Mouse (Mus musculus): ENCODE data around the gene Nrsn2. TPM values are rescaled to one million over a fixed set of nuclear protein-coding genes. Genes with fewer than 3 reads are reported as not detected.
"Not testable (repeated sequence)": the region's sequence is repeated elsewhere in the genome, so short reads cannot be mapped to it uniquely, and the experiment has no call there.

The Nrsn2 gene
- polyA plus RNA-seq, 1 experiment, result 33.1 TPM

DNA sequence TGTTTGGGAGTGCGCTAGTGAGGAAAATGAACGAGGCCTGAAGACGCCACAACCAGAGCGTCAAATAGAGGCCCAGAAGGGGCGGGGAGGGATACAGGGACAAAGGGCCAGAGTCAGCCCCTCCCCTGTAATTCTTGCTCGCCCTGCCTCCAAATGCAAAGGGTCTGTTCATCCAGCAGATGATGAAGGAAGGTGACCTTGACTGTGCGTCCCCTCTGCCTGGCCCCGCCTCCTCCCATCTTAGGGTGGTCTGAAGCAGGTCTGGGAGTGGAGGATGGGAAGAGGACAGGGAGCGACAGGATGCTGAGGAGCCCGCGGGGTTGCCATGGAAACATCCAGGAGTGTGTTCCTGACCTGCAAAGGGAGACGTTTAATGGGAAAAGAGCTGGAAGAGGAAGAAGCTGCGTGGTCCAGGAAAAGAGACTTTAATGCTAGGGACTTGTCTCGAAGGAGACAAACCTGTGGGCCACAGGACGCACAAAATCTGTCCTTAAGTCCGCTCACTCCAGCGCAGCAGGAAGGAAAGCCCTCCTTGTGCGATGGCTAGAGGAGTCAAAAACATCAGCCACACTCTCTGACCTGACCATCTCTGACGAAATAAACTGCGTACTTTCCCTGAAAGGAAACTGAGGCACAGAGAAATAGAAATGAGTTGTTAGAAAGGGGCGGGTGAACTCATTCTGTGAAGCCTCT is 640 bp downstream of the Nrsn2 start:
- TF ChIP-seq POLR2A (IDR thresholded peaks at IDR 0.05; ENCODE audit: borderline replicate concordance, extremely low read depth, insufficient read depth, insufficient read length, poor library complexity, severe bottlenecking) (no peak), CTCF (IDR thresholded peaks at IDR 0.05; ENCODE audit: borderline replicate concordance, extremely low read depth, insufficient read depth, insufficient read length) (no peak)
- peak; percentile 95 for DNase-seq (ENCODE audit: low read depth)

DNA sequence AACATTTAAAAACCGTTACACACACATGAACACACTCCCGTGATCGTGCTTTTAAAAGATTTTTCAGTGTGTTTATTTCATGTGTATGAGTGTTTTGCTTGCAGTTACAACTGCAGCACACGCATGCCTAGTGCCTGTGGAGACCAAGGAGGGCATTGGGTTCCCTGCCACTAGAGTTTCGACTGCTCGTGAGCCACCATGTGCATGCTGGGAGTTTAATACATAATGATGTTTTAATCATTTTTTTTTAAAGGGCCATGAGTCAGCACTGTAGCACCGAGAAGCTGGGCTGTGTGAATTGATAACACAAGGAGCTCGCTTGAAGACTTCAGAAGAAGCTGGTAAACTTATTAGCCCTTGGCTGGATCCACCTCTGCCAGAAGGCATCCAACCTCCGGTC is 2.9 kb downstream of the Nrsn2 start:
- TF ChIP-seq POLR2A (IDR thresholded peaks at IDR 0.05; ENCODE audit: borderline replicate concordance, extremely low read depth, insufficient read depth, insufficient read length, poor library complexity, severe bottlenecking), result no peak
- no peak for TF ChIP-seq CTCF (IDR thresholded peaks at IDR 0.05; ENCODE audit: borderline replicate concordance, extremely low read depth, insufficient read depth, insufficient read length)
- DNase-seq (ENCODE audit: low read depth), result no peak

DNA sequence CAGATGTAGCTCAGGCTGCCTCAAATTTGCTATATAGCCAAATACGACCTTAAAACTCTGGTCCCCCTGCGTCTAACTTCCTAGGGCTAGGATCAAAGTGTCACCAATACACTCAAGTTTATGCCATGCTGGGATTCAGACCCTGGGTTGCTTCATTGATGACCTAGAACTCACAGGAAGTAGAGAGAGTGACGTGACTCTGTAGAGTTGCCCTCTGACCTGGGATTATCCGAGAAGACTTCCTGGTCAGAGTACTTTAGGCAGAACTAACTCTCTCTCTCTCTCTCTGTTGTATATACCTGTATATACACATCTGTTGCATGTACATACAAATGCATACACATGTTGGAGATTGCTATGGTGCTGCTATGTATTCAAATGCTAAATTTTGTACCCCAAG is 3.8 kb downstream of the Nrsn2 start:
- no peak for TF ChIP-seq POLR2A (IDR thresholded peaks at IDR 0.05; ENCODE audit: borderline replicate concordance, extremely low read depth, insufficient read depth, insufficient read length, poor library complexity, severe bottlenecking)
- no peak for TF ChIP-seq CTCF (IDR thresholded peaks at IDR 0.05; ENCODE audit: borderline replicate concordance, extremely low read depth, insufficient read depth, insufficient read length)
- no peak for DNase-seq (ENCODE audit: low read depth)

DNA sequence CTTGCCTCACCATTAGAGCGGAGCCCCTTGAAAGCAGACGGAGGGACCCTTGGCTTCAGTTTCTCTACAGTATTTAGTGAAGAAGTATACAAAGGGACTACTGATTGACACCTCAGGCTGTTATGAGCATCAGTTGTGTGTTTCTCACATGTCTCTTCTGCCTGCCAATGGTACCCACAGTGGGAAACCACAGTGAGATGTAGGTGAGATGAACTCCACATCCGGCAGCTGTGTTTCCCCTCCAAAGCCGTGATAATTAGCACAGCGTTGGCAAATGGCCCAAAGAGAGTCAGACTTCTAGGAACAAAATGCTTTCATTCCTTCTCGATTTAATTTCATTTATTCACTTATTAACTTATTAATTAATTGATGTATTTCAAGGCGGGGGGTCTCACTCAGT is 4.3 kb downstream of the Nrsn2 start:
- peak; percentile 77 for DNase-seq (ENCODE audit: low read depth)
- TF ChIP-seq CTCF (IDR thresholded peaks at IDR 0.05; ENCODE audit: borderline replicate concordance, extremely low read depth, insufficient read depth, insufficient read length) (no peak), POLR2A (IDR thresholded peaks at IDR 0.05; ENCODE audit: borderline replicate concordance, extremely low read depth, insufficient read depth, insufficient read length, poor library complexity, severe bottlenecking) (no peak)

DNA sequence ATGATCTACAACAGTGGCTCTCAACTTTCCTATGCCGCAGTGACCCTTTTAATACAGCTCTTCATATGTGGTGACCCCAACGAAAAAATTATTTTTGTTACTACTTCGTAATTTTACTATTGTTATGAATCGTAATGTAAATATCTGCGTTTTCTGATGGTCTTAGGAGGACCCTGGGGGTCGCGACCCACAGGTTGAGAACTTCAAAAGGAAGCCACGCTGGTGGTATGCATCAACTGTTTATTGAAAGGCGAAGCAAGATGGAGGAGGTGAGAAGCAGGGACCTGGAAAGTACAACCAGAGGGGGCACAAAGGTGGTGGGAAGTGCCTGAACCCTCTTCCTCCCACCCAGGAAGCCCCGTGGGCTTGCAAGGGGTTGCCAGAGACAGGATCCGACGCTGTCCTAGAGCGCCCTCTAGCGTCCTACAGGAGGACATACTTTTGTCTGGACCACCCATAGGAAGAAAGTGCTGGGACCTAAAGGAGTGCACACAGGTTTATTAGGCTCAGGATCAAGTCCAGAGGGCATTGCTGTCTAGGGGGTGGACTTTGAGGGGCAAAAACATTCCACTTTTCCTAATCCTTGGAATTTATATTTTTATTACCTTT is 7.8 kb downstream of the Nrsn2 start:
- no peak for TF ChIP-seq POLR2A (IDR thresholded peaks at IDR 0.05; ENCODE audit: borderline replicate concordance, extremely low read depth, insufficient read depth, insufficient read length, poor library complexity, severe bottlenecking)
- peak; percentile 86 for TF ChIP-seq CTCF (IDR thresholded peaks at IDR 0.05; ENCODE audit: borderline replicate concordance, extremely low read depth, insufficient read depth, insufficient read length)
- DNase-seq (ENCODE audit: low read depth), result peak; percentile 87

DNA sequence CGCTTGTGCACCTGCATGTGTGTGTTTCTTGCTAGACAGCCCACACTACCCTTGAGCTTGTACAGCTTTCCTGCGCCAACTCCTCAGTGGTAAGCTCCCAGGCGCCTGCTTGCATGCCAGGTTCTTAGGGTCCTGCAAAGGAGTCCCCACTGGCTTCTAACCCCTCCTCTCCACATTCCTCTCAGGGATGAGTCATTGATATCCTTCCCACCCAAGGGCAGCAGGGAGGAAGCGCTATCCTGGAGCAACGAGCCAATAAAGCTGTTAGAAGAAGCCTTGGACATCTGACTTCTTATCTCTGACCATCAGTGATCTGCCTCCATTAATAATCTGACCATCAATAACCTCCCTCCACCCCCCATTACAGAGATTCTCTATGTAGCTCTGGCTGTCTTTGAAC is 8.5 kb downstream of the Nrsn2 start:
- TF ChIP-seq CTCF (IDR thresholded peaks at IDR 0.05; ENCODE audit: borderline replicate concordance, extremely low read depth, insufficient read depth, insufficient read length) (no peak), POLR2A (IDR thresholded peaks at IDR 0.05; ENCODE audit: borderline replicate concordance, extremely low read depth, insufficient read depth, insufficient read length, poor library complexity, severe bottlenecking) (no peak)
- no peak for DNase-seq (ENCODE audit: low read depth)

DNA sequence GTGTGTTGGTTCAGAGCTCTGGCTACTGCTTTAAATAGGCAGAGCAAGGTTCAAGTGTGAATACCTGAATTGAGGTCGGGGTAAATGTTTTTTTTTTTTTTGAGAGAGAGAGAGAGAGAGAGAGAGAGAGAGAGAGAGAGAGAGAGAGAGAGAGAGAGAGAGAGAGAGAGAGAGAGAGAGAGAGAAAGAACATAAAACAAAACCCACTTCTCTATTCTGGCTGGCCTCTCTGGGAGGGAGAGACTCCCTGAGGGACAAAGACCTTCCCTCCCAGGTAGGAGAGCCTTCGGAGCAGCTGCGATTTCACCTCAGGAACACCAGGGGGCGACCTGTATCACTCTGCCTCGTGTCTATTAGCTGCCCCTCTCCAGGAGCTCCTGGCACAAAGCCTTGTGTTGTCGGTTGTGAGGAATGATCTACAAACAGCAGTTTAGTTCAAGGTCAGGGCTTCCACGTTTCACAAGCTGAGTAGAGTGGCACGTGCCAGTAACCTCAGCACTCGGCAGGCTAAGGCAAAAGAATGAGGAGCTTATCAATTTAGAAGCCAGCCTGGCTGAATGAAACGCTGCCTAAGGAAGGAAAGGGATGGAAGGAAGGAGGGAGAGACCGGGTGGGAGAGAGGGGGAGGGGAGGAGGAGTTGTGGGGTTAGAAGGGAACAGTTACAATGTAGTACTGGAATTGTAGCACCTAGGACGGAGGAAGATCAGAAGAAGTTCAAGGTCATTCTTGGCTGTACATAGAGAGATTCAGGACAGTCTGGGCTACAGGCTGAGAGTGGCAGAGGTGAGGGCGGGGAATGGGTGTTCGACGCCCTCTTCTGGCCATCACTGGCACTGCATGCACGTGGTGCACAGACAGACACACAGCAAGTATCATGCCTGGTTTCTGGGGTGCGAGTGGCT is 12.9 kb downstream of the Nrsn2 start:
- DNase-seq (ENCODE audit: low read depth), result peak; percentile 94
- no peak for TF ChIP-seq POLR2A (IDR thresholded peaks at IDR 0.05; ENCODE audit: borderline replicate concordance, extremely low read depth, insufficient read depth, insufficient read length, poor library complexity, severe bottlenecking)
- peak; percentile 91 for TF ChIP-seq CTCF (IDR thresholded peaks at IDR 0.05; ENCODE audit: borderline replicate concordance, extremely low read depth, insufficient read depth, insufficient read length)

DNA sequence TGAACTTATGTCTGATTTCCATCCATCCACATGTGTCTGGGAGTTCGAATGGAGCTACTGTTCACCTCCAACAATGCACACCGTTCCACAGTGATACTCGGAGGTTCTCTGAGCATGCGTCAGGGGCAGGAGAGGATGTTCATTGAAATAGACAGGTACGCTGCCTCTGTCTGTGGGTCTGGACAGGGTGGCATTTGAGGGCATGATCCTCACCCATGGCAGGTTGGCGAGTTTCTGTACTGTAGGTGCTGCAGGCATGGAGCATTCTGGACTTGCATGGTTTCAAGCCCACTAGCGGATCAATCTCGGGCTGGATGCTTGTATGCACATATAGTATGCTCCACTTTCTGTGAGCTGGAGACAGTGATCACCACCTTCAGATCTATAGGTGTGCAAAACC is 15.2 kb downstream of the Nrsn2 start:
- no peak for DNase-seq (ENCODE audit: low read depth)
- TF ChIP-seq POLR2A (IDR thresholded peaks at IDR 0.05; ENCODE audit: borderline replicate concordance, extremely low read depth, insufficient read depth, insufficient read length, poor library complexity, severe bottlenecking) (no peak), CTCF (IDR thresholded peaks at IDR 0.05; ENCODE audit: borderline replicate concordance, extremely low read depth, insufficient read depth, insufficient read length) (no peak)

DNA sequence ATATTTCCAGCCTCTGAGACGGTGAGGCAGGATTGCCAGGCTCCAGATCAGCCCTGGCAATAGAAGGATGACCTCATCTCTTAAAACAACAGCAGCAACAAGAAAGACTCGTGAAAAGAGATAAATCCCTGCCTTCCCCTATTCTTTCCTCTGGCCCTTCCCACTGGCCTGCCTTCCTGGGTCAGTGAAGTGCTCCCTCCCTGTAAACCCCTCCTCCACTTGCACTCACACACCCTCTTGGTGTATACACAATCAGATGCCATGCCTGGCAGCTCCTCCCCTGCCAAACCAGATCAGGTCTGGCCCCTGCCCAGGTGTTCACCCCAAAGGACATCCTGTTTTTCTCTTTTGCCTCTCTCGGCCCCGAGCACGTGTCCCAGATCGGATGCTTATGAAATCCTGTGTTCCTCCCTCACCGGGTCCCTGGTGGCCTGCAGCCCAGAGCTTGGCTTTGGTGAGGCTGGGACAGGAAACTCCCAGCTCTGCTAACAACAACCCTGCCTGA is 16.1 kb downstream of the Nrsn2 start:
- no peak for TF ChIP-seq CTCF (IDR thresholded peaks at IDR 0.05; ENCODE audit: borderline replicate concordance, extremely low read depth, insufficient read depth, insufficient read length)
- TF ChIP-seq POLR2A (IDR thresholded peaks at IDR 0.05; ENCODE audit: borderline replicate concordance, extremely low read depth, insufficient read depth, insufficient read length, poor library complexity, severe bottlenecking), result no peak
- DNase-seq (ENCODE audit: low read depth), result no peak

DNA sequence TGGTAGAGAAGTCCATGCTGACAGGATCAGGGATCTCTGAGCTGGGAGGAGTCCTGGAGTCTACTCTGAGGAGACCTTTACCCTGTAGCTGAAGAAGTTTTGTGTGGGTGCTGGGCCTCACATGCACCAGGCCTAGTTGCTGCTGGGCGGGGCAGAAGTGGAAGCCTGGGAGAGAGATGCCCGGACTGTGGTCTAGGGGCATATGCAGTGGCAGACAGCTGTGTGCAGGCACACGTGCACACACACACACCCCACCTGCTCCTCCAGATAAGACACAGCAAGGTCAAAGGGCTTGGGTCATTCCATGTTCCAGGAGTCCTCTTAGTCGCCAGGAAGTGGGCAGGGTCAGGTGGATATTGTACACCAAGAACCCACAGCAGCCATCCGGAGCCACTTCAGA is 16.8 kb downstream of the Nrsn2 start:
- no peak for TF ChIP-seq CTCF (IDR thresholded peaks at IDR 0.05; ENCODE audit: borderline replicate concordance, extremely low read depth, insufficient read depth, insufficient read length)
- TF ChIP-seq POLR2A (IDR thresholded peaks at IDR 0.05; ENCODE audit: borderline replicate concordance, extremely low read depth, insufficient read depth, insufficient read length, poor library complexity, severe bottlenecking), result no peak

DNA sequence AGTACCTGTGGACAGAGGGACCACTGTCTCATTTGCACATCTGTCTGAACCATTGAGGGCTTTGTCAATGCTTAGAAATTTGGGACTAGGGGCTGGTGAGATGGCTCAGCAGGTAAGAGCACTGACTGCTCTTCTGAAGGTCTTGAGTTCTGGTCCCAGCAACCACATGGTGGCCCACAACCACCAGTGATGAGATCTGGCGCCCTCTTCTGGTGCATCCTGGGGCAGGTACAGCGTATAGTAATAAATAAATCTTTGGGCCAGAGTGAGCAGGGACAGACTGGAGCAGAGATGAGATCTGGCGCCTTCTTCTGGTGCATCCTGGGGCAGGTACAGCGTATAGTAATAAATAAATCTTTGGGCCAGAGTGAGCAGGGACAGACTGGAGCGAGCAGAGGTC is 17.5 kb downstream of the Nrsn2 start:
- TF ChIP-seq CTCF (IDR thresholded peaks at IDR 0.05; ENCODE audit: borderline replicate concordance, extremely low read depth, insufficient read depth, insufficient read length), result peak; percentile 17; the same call in 1 of the 2 replicates
- not testable (repeated sequence) for DNase-seq (ENCODE audit: low read depth)

More for the DNA sequence above, 16.8 kb downstream of the Nrsn2 start:
- no peak for DNase-seq (ENCODE audit: low read depth)

Measured in brain, embryonic 14.5 days (tissue).